ENCODE assay signal across 33 mouse cellular contexts in the genomic region with DNA sequence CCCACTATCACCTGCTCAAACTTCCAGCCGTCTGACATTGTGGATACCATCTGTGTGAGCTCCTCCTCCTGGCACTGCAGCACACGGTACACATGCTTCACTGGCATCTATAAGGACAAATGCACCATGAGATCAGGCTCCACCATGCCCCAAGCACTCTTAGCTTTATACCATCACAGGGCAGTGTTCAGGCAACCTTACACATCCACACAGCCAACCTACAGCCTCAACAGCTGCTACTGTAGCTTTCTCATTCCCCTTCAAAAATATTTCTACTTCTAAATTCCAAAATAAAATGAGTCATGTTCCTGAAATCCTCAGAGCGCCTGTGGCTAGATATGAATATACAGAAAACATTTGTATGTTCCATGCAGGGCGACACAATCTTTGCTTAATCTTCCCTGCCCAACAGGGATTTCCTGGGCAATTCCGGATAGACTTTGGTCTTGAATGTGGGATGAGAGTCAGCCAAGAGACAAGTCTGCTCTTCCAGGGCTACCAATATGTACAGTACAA. TPM values are rescaled to one million over a fixed set of nuclear protein-coding genes. Genes with fewer than 3 reads are reported as not detected.
DNase-seq lines count a peak whose midpoint lies in the region; ATAC-seq and TF ChIP-seq lines count a peak whose summit lies in the region.
"Had no signal": no experiment of that assay in that cellular context is flagged by ENCODE, and none has a peak within 500 bp of the region (broad histone marks: within the 10 kb centered on the region; RNA-seq: fewer than 3 reads in every experiment).

No protein-coding gene starts in this region.

- no peak for DNase-seq in frontal cortex, postnatal 14 days (ENCODE audit: low spot score in 2 of 2)
- peak; percentile 55 for DNase-seq in 3T3-L1 (ENCODE audit: low read depth, low spot score)
- no peak for DNase-seq in left cerebral cortex, adult 9 months (ENCODE audit: low spot score in 2 of 2)
- no peak for DNase-seq in urinary bladder, postnatal 25 days (ENCODE audit: low spot score)
- DNase-seq: adrenal gland, adult 2 months; adrenal gland, postnatal 14 days; B cell, adult 2 months; cerebellum, adult 11-12 months; cerebellum, adult 8-10 months; cerebellum, postnatal 36 days; embryo, embryonic 11 days; gastrocnemius, postnatal 10 days; gastrocnemius, postnatal 36 days; heart, adult 2 months; heart, postnatal 14 days; heart, postnatal 4 days had no signal

- H3K36me3 ChIP-seq in small intestine, adult 2 months (ENCODE audit: control insufficient read depth, insufficient read depth, low read length) = peaks cover 80% of the 10 kb centered on the region

- H3K27ac ChIP-seq in embryonic fibroblast, embryonic 13.5 days (ENCODE audit: insufficient read depth, low read length) = peak overlapping the region; percentile 30; the same call in 1 of the 2 replicates
- peak overlapping the region; percentile 93 for H3K27ac ChIP-seq in small intestine, adult 2 months (ENCODE audit: insufficient read depth, low read depth, low read length)
- H3K27ac ChIP-seq: embryonic facial prominence, embryonic 10.5 days; embryonic facial prominence, embryonic 13.5 days; forebrain, embryonic 10.5 days; forebrain, embryonic 13.5 days; heart, adult 2 months; heart, embryonic 10.5 days; heart, embryonic 13.5 days; hindbrain, embryonic 14.5 days; hindbrain, postnatal 0 days had no signal

- no peak for TF ChIP-seq CTCF in embryonic fibroblast, embryonic 13.5 days (IDR thresholded peaks at IDR 0.05; ENCODE audit: borderline replicate concordance, insufficient read depth, low read length)
- no peak for TF ChIP-seq CTCF in small intestine, adult 2 months (IDR thresholded peaks at IDR 0.05; ENCODE audit: extremely low read depth, insufficient read length, insufficient replicate concordance, low read depth, low read length)

- peaks cover 10% of the 10 kb centered on the region for H3K4me1 ChIP-seq in embryonic fibroblast, embryonic 13.5 days (ENCODE audit: control insufficient read depth, insufficient read depth, low read length)
- peaks cover 36% of the 10 kb centered on the region for H3K4me1 ChIP-seq in small intestine, adult 2 months (ENCODE audit: control insufficient read depth, insufficient read depth, insufficient read length, low read length)
- H3K4me1 ChIP-seq: embryonic facial prominence, embryonic 10.5 days; embryonic facial prominence, embryonic 13.5 days; forebrain, embryonic 10.5 days; forebrain, embryonic 13.5 days had no signal

- no peaks in the 10 kb centered on the region for H3K27me3 ChIP-seq in small intestine, adult 2 months (ENCODE audit: control insufficient read depth, insufficient read depth, low read length)
- H3K27me3 ChIP-seq: CH12.LX; embryonic facial prominence, embryonic 13.5 days; forebrain, embryonic 13.5 days; heart, embryonic 13.5 days had no signal

- peak; percentile 38; the same call in 1 of the 2 replicates for ATAC-seq in frontal cortex, adult (ENCODE audit: low TSS enrichment)
- ATAC-seq: forebrain, embryonic 13.5 days; forebrain, embryonic 16.5 days had no signal

- 70% methylated on average over 5 of the region's 5 CpGs for WGBS in small intestine, adult 2 months

- TF ChIP-seq POLR2A in embryonic fibroblast, embryonic 13.5 days (IDR thresholded peaks at IDR 0.05; ENCODE audit: low read depth, low read length) = no peak
- TF ChIP-seq POLR2A in small intestine, adult 2 months (IDR thresholded peaks at IDR 0.05; ENCODE audit: low read depth, low read length) = no peak

- no peak overlapping the region for H3K4me3 ChIP-seq in embryonic fibroblast, embryonic 13.5 days (ENCODE audit: insufficient read depth, low read length)
- no peak overlapping the region for H3K4me3 ChIP-seq in small intestine, adult 2 months (ENCODE audit: low read depth, low read length)
- H3K4me3 ChIP-seq: embryonic facial prominence, embryonic 10.5 days; embryonic facial prominence, embryonic 13.5 days; forebrain, embryonic 10.5 days; forebrain, embryonic 13.5 days; heart, adult 2 months; heart, embryonic 10.5 days; heart, embryonic 13.5 days had no signal

RNA-seq across cellular contexts. Expression of gene Kctd5, which starts 15.5 kb away (rescaled TPM):
- 80.8 and 83.2 TPM in 2 replicates for polyA plus RNA-seq in embryonic fibroblast, embryonic 13.5 days (2011; ENCODE audit: insufficient read length, low read depth, missing spikeins)
- 51.8 and 74.6 TPM in 2 replicates for polyA plus RNA-seq in small intestine, adult 2 months (2012; rRNA removed)

RNA-seq across cellular contexts. Expression of gene Prss27, which starts 19.8 kb away (rescaled TPM):
- 0.42 TPM in 1 of 2 replicates, not detected in the other for polyA plus RNA-seq in embryonic fibroblast, embryonic 13.5 days (2011; ENCODE audit: insufficient read length, low read depth, missing spikeins)
- 3.9 and 4.0 TPM in 2 replicates for polyA plus RNA-seq in small intestine, adult 2 months (2012; rRNA removed)
- polyA plus RNA-seq: brain, embryonic 14.5 days; cortical plate, adult 2 months; G1E; heart, adult 2 months; hindbrain, postnatal 0 days had no signal

RNA-seq across cellular contexts. Expression of gene Prss22, which starts 59.9 kb away (rescaled TPM):
- 0.62 TPM in 1 of 2 replicates, not detected in the other for polyA plus RNA-seq in embryonic fibroblast, embryonic 13.5 days (2011; ENCODE audit: insufficient read length, low read depth, missing spikeins)
- 0.06 and 0.25 TPM in 2 replicates for polyA plus RNA-seq in small intestine, adult 2 months (2012; rRNA removed)
- polyA plus RNA-seq: adrenal gland, adult 2 months; brain, embryonic 14.5 days; forebrain, embryonic 13.5 days; forebrain, embryonic 16.5 days; G1E; heart, adult 2 months; heart, embryonic 16.5 days; hindbrain, embryonic 14.5 days; hindbrain, postnatal 0 days had no signal
